In genomic region chr7:6126690-6127448, GRCm38 (mm10) we compare ENCODE assay signal across 8 mouse cellular contexts. TPM values are rescaled to one million over a fixed set of nuclear protein-coding genes. Genes with fewer than 3 reads are reported as not detected.
DNase-seq lines count a peak whose midpoint lies in the region; ATAC-seq lines count a peak whose summit lies in the region.

No protein-coding gene starts in this region.

- H3K27ac ChIP-seq in embryonic facial prominence, embryonic 14.5 days (replicated peaks; ENCODE audit: low read depth, low read length): no peak overlapping the region
- H3K27ac ChIP-seq in heart, embryonic 10.5 days: no peak overlapping the region
- no peak overlapping the region for H3K27ac ChIP-seq in kidney, embryonic 15.5 days
- H3K27ac ChIP-seq in limb, embryonic 15.5 days: no peak overlapping the region

- H3K4me1 ChIP-seq in embryonic facial prominence, embryonic 14.5 days (ENCODE audit: control insufficient read depth, insufficient read depth, low read length): no peaks in the 10 kb centered on the region
- peaks cover 6% of the 10 kb centered on the region; the same call in 1 of the 2 replicates for H3K4me1 ChIP-seq in heart, embryonic 10.5 days
- 0 out of 2 replicates have a peak, but pooled peaks cover 2% of the 10 kb centered on the region for H3K4me1 ChIP-seq in kidney, embryonic 15.5 days
- H3K4me1 ChIP-seq in limb, embryonic 15.5 days: peaks cover 2% of the 10 kb centered on the region; the same call in 1 of the 2 replicates

- 33% methylated on average over 7 of the region's 7 CpGs for WGBS in embryonic facial prominence, embryonic 14.5 days
- 33% methylated on average over 7 of the region's 7 CpGs for WGBS in heart, embryonic 10.5 days
- 38% methylated on average over 7 of the region's 7 CpGs for WGBS in kidney, embryonic 15.5 days
- 36% methylated on average over 7 of the region's 7 CpGs for WGBS in limb, embryonic 15.5 days

- H3K9ac ChIP-seq in embryonic facial prominence, embryonic 14.5 days (ENCODE audit: low read depth, low read length): no peak overlapping the region
- no peak overlapping the region for H3K9ac ChIP-seq in kidney, embryonic 15.5 days
- no peak overlapping the region for H3K9ac ChIP-seq in limb, embryonic 15.5 days

- ATAC-seq in embryonic facial prominence, embryonic 14.5 days (ENCODE audit: low read depth): peak; percentile 84
- peak; percentile 54 for ATAC-seq in kidney, embryonic 15.5 days (replicated peaks; ENCODE audit: low FRiP score)
- peak; percentile 38; the same call in 1 of the 2 replicates for ATAC-seq in limb, embryonic 15.5 days (ENCODE audit: insufficient number of reproducible peaks, low FRiP score, low TSS enrichment, low read depth)
- peak; percentile 79 for ATAC-seq in monocyte, adult 5-6 weeks (replicated peaks; ENCODE audit: insufficient number of reproducible peaks, low FRiP score, low TSS enrichment, poor library complexity, severe bottlenecking)

- H3K27me3 ChIP-seq in embryonic facial prominence, embryonic 14.5 days (replicated peaks; ENCODE audit: control insufficient read depth, insufficient read depth, low read length): no peaks in the 10 kb centered on the region
- no peaks in the 10 kb centered on the region for H3K27me3 ChIP-seq in heart, embryonic 10.5 days (ENCODE audit: insufficient read depth, poor library complexity, severe bottlenecking)
- H3K27me3 ChIP-seq in kidney, embryonic 15.5 days: no peaks in the 10 kb centered on the region
- H3K27me3 ChIP-seq in limb, embryonic 15.5 days: no peaks in the 10 kb centered on the region

- H3K4me3 ChIP-seq in embryonic facial prominence, embryonic 14.5 days (ENCODE audit: low read depth, low read length): no peak overlapping the region
- H3K4me3 ChIP-seq in heart, embryonic 10.5 days: no peak overlapping the region
- H3K4me3 ChIP-seq in kidney, embryonic 15.5 days (replicated peaks): no peak overlapping the region
- no peak overlapping the region for H3K4me3 ChIP-seq in limb, embryonic 15.5 days

- H3K9me3 ChIP-seq in embryonic facial prominence, embryonic 14.5 days (ENCODE audit: control insufficient read depth, low read length): 0 out of 2 replicates have a peak, but pooled peaks cover under 1% of the 10 kb centered on the region
- peaks cover 3% of the 10 kb centered on the region; the same call in 1 of the 2 replicates for H3K9me3 ChIP-seq in heart, embryonic 10.5 days
- no peaks in the 10 kb centered on the region for H3K9me3 ChIP-seq in kidney, embryonic 15.5 days (replicated peaks)
- 0 out of 2 replicates have a peak, but pooled peaks cover under 1% of the 10 kb centered on the region for H3K9me3 ChIP-seq in limb, embryonic 15.5 days

- DNase-seq in 3T3-L1 (ENCODE audit: low read depth, low spot score): peak; percentile 90
- DNase-seq in adrenal gland, postnatal 25 days: peak; percentile 72
- DNase-seq in embryonic facial prominence, embryonic 14.5 days (ENCODE audit: low spot score): peak; percentile 87
- peak; percentile 81 for DNase-seq in heart, embryonic 10.5 days (ENCODE audit: low spot score)
- peak; percentile 64 to 76 for DNase-seq in spleen, postnatal 36 days (ENCODE audit: low spot score in 2 of 2)

- no peak overlapping the region for H3K4me2 ChIP-seq in embryonic facial prominence, embryonic 14.5 days (ENCODE audit: low read depth, low read length)
- H3K4me2 ChIP-seq in kidney, embryonic 15.5 days: no peak overlapping the region
- no peak overlapping the region for H3K4me2 ChIP-seq in limb, embryonic 15.5 days

- peaks cover 9% of the 10 kb centered on the region for H3K36me3 ChIP-seq in embryonic facial prominence, embryonic 14.5 days (ENCODE audit: control insufficient read depth, insufficient read depth, low read length)
- peaks cover 12% of the 10 kb centered on the region for H3K36me3 ChIP-seq in heart, embryonic 10.5 days
- peaks cover 18% of the 10 kb centered on the region for H3K36me3 ChIP-seq in kidney, embryonic 15.5 days
- peaks cover 12% of the 10 kb centered on the region for H3K36me3 ChIP-seq in limb, embryonic 15.5 days

RNA-seq across cellular contexts. Expression of gene Zfp787, which starts 28.9 kb away (rescaled TPM):
- total RNA-seq in adrenal gland, postnatal 25 days (2021): 51.5 and 58.0 TPM in 2 replicates
- polyA plus RNA-seq in embryonic facial prominence, embryonic 14.5 days (2014; fragmentation: Nextera tagmentation; extraction: Ambion mirVana): 10.2 and 11.9 TPM in 2 replicates
- polyA plus RNA-seq in heart, embryonic 10.5 days (2016; fragmentation: Nextera tagmentation; extraction: Ambion mirVana): 22.3 and 31.1 TPM in 2 replicates
- 30.7 and 31.9 TPM in 2 replicates for polyA plus RNA-seq in kidney, embryonic 15.5 days (2015; fragmentation: Nextera tagmentation; extraction: Ambion mirVana)
- polyA plus RNA-seq in limb, embryonic 15.5 days (2015; fragmentation: Nextera tagmentation; extraction: Ambion mirVana): 18.8 and 19.8 TPM in 2 replicates
- total RNA-seq in monocyte, adult 5-6 weeks (2017): 33.9 to 36.8 TPM (median 34.7 TPM) in 3 replicates

RNA-seq across cellular contexts. Expression of gene Zfp444, which starts 45.2 kb away (rescaled TPM):
- 21.6 and 31.8 TPM in 2 replicates for total RNA-seq in adrenal gland, postnatal 25 days (2021)
- 40.7 and 49.6 TPM in 2 replicates for polyA plus RNA-seq in embryonic facial prominence, embryonic 14.5 days (2014; fragmentation: Nextera tagmentation; extraction: Ambion mirVana)
- polyA plus RNA-seq in heart, embryonic 10.5 days (2016; fragmentation: Nextera tagmentation; extraction: Ambion mirVana): 38.6 and 51.4 TPM in 2 replicates
- 65.5 and 71.4 TPM in 2 replicates for polyA plus RNA-seq in kidney, embryonic 15.5 days (2015; fragmentation: Nextera tagmentation; extraction: Ambion mirVana)
- 52.8 and 55.9 TPM in 2 replicates for polyA plus RNA-seq in limb, embryonic 15.5 days (2015; fragmentation: Nextera tagmentation; extraction: Ambion mirVana)
- total RNA-seq in monocyte, adult 5-6 weeks (2017): 12.1 to 33.4 TPM (median 16.7 TPM) in 3 replicates
